Mouse (Mus musculus) bone marrow, adult 2 months (tissue): Measurements from ENCODE around the gene Nxph3. TPM values are rescaled to one million over a fixed set of nuclear protein-coding genes. Genes with fewer than 3 reads are reported as not detected.
"Not testable (repeated sequence)": the region's sequence is repeated elsewhere in the genome, so short reads cannot be mapped to it uniquely, and the experiment has no call there.

Experiments used
- H3K27ac ChIP-seq: fragments of 200-500 bp; 2 replicates; pipeline ENCODE4 v1.5.1; 2012; ENCODE audit warnings: low read depth, mild to moderate bottlenecking, control low read depth, inconsistent platforms, low read length; ENCODE audit not compliant: control insufficient read depth, poor library complexity, insufficient read depth
- H3K4me1 ChIP-seq: fragments of 200-500 bp; 2 replicates; pipeline ENCODE4 v1.6.1; 2011; ENCODE audit warnings: low read length; ENCODE audit not compliant: control insufficient read depth, insufficient read depth
- H3K4me3 ChIP-seq: fragments of 200-500 bp; replicated peaks from 2 replicates; pipeline ENCODE3; 2011; ENCODE audit warnings: mild to moderate bottlenecking, low read depth, low read length, control low read depth; ENCODE audit not compliant: control insufficient read depth
- CTCF ChIP-seq: fragments of 200-500 bp; IDR thresholded peaks from 2 replicates; pipeline ENCODE4 v1.5.1; 2011; ENCODE audit warnings: low read length, control low read depth; ENCODE audit not compliant: control insufficient read depth, insufficient read depth
- POLR2A ChIP-seq: fragments of 200-500 bp; IDR thresholded peaks from 2 replicates; pipeline ENCODE4 v1.6.1; 2011; ENCODE audit warnings: low read depth, mild to moderate bottlenecking, control low read depth, low read length, borderline replicate concordance; ENCODE audit not compliant: control insufficient read depth
- WGBS: fragments of 180-500 bp; shearing (Covaris S2); methylation state at CpG from one replicate; pipeline ENCODE4 v1.1.7; 2018; 5-methylcytosine and 5-hydroxymethylcytosine counted together
- polyA plus RNA-seq: library from polyadenylated mRNA; stranded (reverse); fragments of >200 nt; gene quantifications from 2 replicates; pipeline ENCODE4 v1.2.4, GENCODE M21; 2011; ENCODE audit warnings: low replicate concordance; ENCODE audit not compliant: missing spikeins, insufficient read depth, insufficient read length

The Nxph3 gene
- polyA plus RNA-seq, 1 experiment: not detected

DNA sequence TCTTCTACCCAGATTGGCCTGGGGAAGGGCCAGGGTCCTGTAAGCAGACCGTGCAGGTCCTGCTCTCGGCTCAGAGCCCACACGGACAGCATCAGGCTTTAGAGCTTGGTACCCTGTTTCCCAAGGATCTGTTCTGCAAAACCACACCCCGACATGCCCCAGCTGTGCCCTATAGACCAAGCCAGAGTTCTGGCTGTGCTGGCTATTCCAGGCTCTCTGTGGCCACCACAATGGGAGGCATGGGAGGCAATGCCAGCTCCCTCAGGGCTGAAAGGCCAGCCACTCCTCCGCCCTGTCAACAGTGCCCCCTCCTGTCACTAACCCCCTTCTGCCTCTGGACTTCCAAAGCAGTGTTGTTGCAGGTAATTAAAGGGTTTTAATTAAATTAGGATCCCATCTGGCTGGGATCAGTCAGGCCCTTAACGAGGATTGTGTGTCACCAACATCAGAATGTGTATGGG is 10.1 kb downstream of the Nxph3 start:
- Histone ChIP-seq H3K27ac (no peak overlapping the region), H3K4me1 (no peaks in the 10 kb centered on the region; the same call in 1 of the 2 replicates), H3K4me3 (no peak overlapping the region)
- TF ChIP-seq POLR2A (no peak), CTCF (no peak)
- WGBS: 87% methylated on average over 6 of the region's 6 CpGs

DNA sequence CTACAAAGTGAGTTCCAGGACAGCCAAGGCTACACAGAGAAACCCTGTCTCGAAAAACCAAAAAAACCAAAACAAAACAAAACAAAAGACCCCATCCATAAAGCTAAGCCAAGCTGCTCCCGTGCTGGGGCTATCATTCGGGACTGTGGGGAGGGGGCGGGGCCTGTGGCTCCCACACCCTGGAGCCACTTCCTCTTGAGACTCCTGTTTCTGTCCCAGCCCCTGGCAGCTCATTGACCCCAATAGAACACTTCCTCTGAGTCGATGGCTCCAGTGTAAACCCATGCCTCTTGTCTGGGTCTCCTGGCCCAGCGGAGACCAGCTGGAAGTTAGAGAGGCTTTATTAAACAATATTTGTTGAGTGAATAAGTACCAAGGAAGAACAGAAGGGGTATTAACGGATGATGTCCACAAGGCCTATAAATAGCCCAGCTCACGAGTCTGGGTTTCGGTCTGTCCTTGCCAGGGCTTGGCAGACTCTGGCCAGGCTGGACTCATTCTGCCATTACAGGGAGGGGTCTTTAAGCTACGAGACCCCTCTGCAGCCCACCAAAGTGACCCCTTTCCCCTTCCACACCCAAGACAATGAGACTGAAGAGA is 10.7 kb downstream of the Nxph3 start:
- no peak overlapping the region for H3K4me3 ChIP-seq
- 44% methylated on average over 10 of the region's 10 CpGs for WGBS
- H3K4me1 ChIP-seq: no peaks in the 10 kb centered on the region
- TF ChIP-seq CTCF: no peak
- TF ChIP-seq POLR2A: no peak
- no peak overlapping the region for H3K27ac ChIP-seq

DNA sequence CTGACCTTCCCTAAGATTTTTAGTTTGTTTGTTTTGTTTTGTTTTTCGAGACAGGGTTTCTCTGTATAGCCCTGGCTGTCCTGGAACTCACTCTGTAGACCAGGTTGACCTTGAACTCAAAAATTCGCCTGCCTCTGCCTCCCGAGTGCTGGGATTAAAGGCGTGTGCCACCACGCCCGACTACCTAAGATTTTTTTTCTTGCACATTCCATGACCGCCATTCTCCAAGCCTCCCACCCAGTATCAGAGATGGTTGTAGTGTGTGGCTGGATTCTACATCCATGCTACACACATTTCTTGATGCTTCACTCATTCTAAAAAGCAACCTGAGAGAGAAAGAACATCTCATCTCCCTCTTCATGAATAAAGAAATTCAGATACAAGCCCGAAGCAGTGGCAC is 12.5 kb downstream of the Nxph3 start:
- 78% methylated on average over 8 of the region's 8 CpGs for WGBS
- not testable (repeated sequence) for H3K27ac ChIP-seq

DNA sequence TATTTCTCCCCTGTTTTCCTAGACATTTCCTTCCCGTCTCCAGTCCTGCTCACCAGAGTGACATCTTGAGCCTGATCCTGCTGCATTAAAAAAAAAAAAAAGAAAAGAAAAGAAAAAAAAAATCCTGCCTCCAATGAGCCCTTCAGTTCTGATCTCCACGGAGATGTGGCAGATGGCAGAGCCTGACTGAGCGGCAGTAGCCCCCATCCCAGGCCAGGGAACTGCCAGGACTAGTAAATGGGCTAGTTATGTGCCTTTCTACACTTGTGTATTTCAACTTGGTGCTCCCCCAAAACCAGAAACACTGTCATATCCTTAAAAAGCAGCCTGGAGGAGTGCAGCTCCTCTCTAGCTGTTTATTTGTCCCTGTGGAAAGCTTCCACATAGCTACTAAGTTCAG is 13.5 kb downstream of the Nxph3 start:
- WGBS: 62% methylated on average over 3 of the region's 3 CpGs

More for the DNA sequence above, 12.5 kb downstream of the Nxph3 start:
- not testable (repeated sequence) for H3K4me3 ChIP-seq, H3K4me1 ChIP-seq

DNA sequence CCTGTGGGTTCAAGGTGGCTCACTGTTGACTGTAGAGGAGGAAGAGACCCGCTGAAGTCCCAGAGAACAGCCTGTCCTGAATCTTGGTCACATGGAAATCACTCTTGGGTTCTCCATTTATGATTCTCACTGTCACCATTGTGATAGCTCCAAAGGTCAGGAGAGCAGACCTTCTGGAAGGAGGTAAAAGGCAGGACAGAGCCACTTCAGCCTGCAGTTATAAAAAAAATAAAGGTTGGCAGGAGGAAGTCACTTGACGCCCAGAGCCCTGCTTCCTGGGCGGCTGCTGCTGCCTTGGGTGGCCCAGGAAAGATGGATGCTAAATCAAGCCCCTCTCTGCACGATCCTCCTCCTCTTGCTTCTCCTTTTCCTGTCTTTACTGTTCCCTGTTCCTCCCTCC is 14.0 kb downstream of the Nxph3 start:
- Histone ChIP-seq H3K4me1 (no peaks in the 10 kb centered on the region), H3K4me3 (no peak overlapping the region), H3K27ac (no peak overlapping the region)
- WGBS: 17% methylated on average over 4 of the region's 4 CpGs
- TF ChIP-seq CTCF (no peak), POLR2A (no peak)

More for the DNA sequence above, 13.5 kb downstream of the Nxph3 start:
- Histone ChIP-seq H3K4me1 (no peaks in the 10 kb centered on the region), H3K4me3 (no peak overlapping the region), H3K27ac (no peak overlapping the region)
- TF ChIP-seq POLR2A: no peak
- no peak for TF ChIP-seq CTCF

DNA sequence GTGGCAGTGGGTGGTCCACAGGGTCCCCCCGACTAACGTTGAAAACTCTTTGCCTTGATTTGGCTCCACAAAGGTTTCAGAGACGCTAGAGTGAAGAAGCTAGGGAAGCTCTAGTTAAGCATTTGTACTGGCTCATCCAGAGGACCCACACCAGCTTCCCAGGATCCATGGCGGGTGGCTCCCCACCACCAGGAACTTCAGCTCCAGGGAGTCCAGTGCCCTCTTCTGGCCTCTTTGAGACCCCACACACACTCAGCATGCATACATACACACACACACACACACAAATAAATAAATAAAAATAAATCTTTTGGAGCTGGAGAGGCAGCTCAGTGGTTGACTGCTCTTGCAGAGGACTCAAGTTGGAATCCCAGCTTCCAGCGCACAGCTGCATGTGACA is 16.4 kb downstream of the Nxph3 start:
- WGBS: 89% methylated on average over 5 of the region's 5 CpGs
- no peak for TF ChIP-seq POLR2A
- TF ChIP-seq CTCF: no peak
- Histone ChIP-seq H3K4me1 (no peaks in the 10 kb centered on the region), H3K27ac (no peak overlapping the region), H3K4me3 (no peak overlapping the region)

DNA sequence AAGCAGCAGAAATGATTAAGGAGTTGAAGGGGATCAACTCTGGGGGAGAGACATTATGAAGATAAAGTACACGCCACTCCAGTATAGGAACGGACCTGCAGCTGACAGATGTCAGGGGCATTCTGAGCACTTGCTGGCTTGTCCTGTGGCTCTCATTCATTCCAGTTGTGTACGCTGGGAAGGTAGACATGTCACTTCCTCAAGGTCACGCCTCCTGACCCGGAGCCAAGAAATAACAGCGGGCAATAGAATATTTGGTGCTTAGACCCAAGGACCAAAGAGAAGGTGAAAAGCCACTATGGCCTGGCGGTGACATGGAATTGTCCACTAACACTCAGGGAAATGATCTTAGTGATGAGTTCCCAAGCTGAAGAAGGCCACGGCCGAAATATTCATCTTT is 18.5 kb downstream of the Nxph3 start:
- 92% methylated on average over 9 of the region's 9 CpGs for WGBS
- no peak for TF ChIP-seq POLR2A
- TF ChIP-seq CTCF: no peak
- no peak overlapping the region for H3K27ac ChIP-seq
- no peaks in the 10 kb centered on the region for H3K4me1 ChIP-seq
- no peak overlapping the region for H3K4me3 ChIP-seq

DNA sequence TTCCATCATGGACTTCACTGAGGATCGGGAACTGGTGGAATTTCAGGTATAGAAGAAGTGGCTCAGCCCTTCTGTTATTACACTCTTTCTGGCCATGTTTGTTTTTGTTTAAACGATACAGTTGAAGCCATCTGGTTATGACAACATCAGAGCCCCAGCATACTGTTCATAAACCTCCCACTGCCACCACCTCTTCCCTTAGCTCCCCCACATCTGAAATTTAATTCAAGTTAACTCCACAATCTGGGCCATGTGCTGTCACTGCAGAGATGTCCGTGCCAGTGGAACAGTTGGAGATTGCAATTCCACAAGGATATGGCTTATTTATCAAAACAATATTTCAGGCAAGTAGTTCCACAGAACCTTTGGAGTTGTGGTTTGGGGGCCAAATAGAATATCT is 20.0 kb downstream of the Nxph3 start:
- WGBS: 86% methylated on average over 3 of the region's 3 CpGs
- H3K4me3 ChIP-seq: no peak overlapping the region
- no peak for TF ChIP-seq POLR2A
- TF ChIP-seq CTCF: no peak
- no peaks in the 10 kb centered on the region for H3K4me1 ChIP-seq
- H3K27ac ChIP-seq: no peak overlapping the region

DNA sequence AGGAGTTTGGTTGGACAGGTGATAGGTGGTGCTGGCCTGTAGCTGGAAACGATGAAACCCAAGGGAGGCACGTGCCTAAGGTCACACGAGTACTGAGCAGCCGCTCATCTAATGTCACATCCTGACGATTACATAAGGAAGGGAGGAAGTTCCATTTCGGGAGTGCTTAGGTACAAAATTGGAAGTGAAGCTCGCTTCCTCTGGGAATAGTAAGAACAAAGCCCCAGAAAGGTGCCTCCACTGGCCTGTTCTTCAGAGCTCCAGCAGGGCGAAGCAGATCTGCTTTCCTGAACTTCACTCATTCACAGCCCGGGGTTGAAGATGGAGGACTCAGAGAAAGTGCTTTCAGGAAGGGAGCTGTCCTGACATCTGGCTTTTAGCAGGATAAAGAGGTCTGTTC is 20.4 kb downstream of the Nxph3 start:
- no peak overlapping the region for H3K27ac ChIP-seq
- no peaks in the 10 kb centered on the region for H3K4me1 ChIP-seq
- no peak for TF ChIP-seq CTCF
- TF ChIP-seq POLR2A: no peak
- H3K4me3 ChIP-seq: no peak overlapping the region
- WGBS: 85% methylated on average over 9 of the region's 9 CpGs
